Mouse (Mus musculus) lung, embryonic 15.5 days (tissue): Measurements from ENCODE around the gene Arhgap19. TPM values are rescaled to one million over a fixed set of nuclear protein-coding genes. Genes with fewer than 3 reads are reported as not detected.
A peak's percentile ranks its signal among the peaks of the same experiment; 100 is the strongest.

Source experiments
- ATAC-seq: fragments of 200-750 bp; cut with Nextera tagmentation; 2 replicates; pipeline ENCODE4 v1.8.0; 2017; ENCODE audit warnings: moderate number of reproducible peaks, borderline replicate concordance; ENCODE audit not compliant: low FRiP score, low TSS enrichment; ENCODE audit errors: extremely low read depth
- H3K27ac ChIP-seq: fragments of 300-500 bp; sonication (generic); 2 replicates; pipeline ENCODE4 v1.5.1; 2015; ENCODE audit warnings: moderate library complexity, mild to moderate bottlenecking, inconsistent platforms
- H3K27me3 ChIP-seq: fragments of 300-500 bp; sonication (generic); 2 replicates; pipeline ENCODE4 v1.6.1; 2015; ENCODE audit warnings: inconsistent platforms
- H3K36me3 ChIP-seq: fragments of 300-500 bp; sonication (generic); 2 replicates; pipeline ENCODE4 v1.6.1; 2015; ENCODE audit warnings: inconsistent platforms
- H3K4me1 ChIP-seq: fragments of 300-500 bp; sonication (generic); 2 replicates; pipeline ENCODE4 v1.6.1; 2015; ENCODE audit warnings: inconsistent platforms
- H3K4me2 ChIP-seq: fragments of 300-500 bp; sonication (generic); 2 replicates; pipeline ENCODE4 v1.6.1; 2015; ENCODE audit warnings: inconsistent platforms, mild to moderate bottlenecking, moderate library complexity
- H3K4me3 ChIP-seq: fragments of 300-500 bp; sonication (generic); 2 replicates; pipeline ENCODE4 v1.5.1; 2015; ENCODE audit warnings: mild to moderate bottlenecking, inconsistent platforms
- H3K9ac ChIP-seq: fragments of 300-500 bp; sonication (generic); 2 replicates; pipeline ENCODE4 v1.6.1; 2015; ENCODE audit warnings: inconsistent platforms
- H3K9me3 ChIP-seq: fragments of 300-500 bp; sonication (generic); 2 replicates; pipeline ENCODE4 v1.6.1; 2016; ENCODE audit warnings: inconsistent platforms
- WGBS: fragments of 180-500 bp; shearing (Covaris S2); methylation state at CpG from one replicate; pipeline ENCODE4 v1.1.7; 2015; 5-methylcytosine and 5-hydroxymethylcytosine counted together
- polyA plus RNA-seq: library from polyadenylated mRNA; unstranded; fragments of >200 nt; fragmentation: Nextera tagmentation; extraction: Ambion mirVana; gene quantifications from 2 replicates; pipeline ENCODE4 v1.2.1, GENCODE M21; 2015

Gene Arhgap19
- polyA plus RNA-seq, 1 experiment from 2014 or later = 30.8 TPM

DNA sequence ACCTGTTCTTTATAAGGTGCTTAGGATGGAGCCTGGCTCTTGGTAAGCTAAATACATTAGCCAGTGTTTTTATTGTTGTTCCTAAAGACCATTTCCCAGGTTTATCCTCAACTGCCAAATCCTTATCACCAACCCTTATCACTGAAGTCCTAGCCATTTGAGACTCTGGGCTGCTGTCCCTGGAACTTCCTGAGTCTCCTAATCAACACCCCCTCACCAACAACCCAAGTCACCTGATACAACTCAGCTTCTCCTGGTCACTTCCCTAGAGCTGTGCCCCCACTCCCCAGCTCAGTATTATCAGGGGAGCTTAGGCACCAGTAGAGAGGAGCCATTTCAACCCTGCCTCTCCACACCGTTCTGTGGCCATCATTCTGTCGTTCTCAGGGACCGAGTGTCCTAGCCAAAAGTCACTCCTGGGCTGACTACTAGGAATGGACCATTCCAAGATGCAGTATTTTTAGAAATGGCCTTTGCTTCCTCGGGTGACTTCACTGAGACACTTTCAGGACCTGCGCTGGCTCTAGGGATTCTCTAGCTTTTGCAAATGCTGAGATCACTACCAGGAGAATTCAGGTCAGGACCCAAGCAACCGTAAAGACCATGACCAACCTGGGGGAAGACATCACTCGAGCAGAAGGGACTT, 39.4 kb upstream of the Arhgap19 start:
- H3K9me3 ChIP-seq = no peaks in the 10 kb centered on the region
- WGBS = 70% methylated on average over 7 of the region's 7 CpGs
- ATAC-seq = no peak

DNA sequence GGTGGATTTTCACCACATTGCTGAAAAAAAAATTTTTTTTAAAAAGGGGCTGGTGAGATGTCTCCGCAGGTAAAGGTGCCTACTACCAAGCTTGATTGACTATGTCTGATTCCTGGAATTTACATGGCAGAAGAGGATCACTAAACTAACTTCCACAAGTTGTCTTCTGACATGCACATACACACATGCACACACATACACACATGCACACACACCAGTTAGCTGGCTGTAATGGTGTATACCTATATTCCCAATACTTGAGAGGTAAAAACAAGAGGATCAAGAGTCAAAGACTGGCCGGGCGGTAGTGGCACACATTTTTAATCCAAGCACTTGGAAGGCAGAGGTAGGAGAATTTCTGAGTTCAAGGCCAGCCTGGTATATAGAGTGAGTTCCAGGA, 37.8 kb upstream of the Arhgap19 start:
- Histone ChIP-seq H3K27me3 (peaks cover 16% of the 10 kb centered on the region; the same call in 1 of the 2 replicates), H3K4me3 (no peak overlapping the region), H3K27ac (no peak overlapping the region), H3K9ac (no peak overlapping the region), H3K4me2 (no peak overlapping the region), H3K4me1 (peaks cover 6% of the 10 kb centered on the region; the same call in 1 of the 2 replicates), H3K36me3 (no peaks in the 10 kb centered on the region), H3K9me3 (no peaks in the 10 kb centered on the region)
- whole genome bisulfite sequencing = 90% methylated on average over 3 of the region's 3 CpGs
- no peak for ATAC-seq

More for the DNA sequence above, 39.4 kb upstream of the Arhgap19 start:
- H3K4me2 ChIP-seq = no peak overlapping the region
- H3K27ac ChIP-seq = no peak overlapping the region
- no peak overlapping the region for H3K9ac ChIP-seq
- no peaks in the 10 kb centered on the region for H3K36me3 ChIP-seq
- no peak overlapping the region for H3K4me3 ChIP-seq
- H3K27me3 ChIP-seq = peaks cover 17% of the 10 kb centered on the region; the same call in 1 of the 2 replicates
- peaks cover 8% of the 10 kb centered on the region for H3K4me1 ChIP-seq

DNA sequence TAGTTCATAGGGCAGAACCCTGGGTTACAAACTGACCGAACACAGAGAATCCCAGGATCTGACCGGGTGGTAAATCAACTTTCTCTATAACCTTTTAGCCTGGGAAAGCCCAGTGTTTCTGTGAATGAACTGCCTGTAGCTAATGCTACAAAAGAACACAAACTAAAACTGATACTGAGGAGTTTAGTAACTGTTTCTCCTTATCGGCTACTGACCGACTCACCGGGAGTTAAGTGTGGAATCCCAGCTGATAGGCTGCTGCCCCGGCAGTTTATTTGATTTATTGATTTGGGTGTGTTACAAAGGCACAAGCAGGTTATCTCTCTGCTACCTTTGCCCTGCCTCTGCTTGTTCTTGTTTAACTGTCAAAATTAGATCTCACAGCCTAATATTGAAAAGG, 37.0 kb upstream of the Arhgap19 start:
- no peak overlapping the region for H3K27ac ChIP-seq
- ATAC-seq = no peak
- H3K4me1 ChIP-seq = peaks cover 6% of the 10 kb centered on the region; the same call in 1 of the 2 replicates
- H3K4me3 ChIP-seq = no peak overlapping the region
- no peak overlapping the region for H3K9ac ChIP-seq
- no peak overlapping the region for H3K4me2 ChIP-seq
- WGBS = 19% methylated on average over 6 of the region's 6 CpGs
- H3K36me3 ChIP-seq = no peaks in the 10 kb centered on the region
- H3K27me3 ChIP-seq = peaks cover 16% of the 10 kb centered on the region; the same call in 1 of the 2 replicates
- H3K9me3 ChIP-seq = no peaks in the 10 kb centered on the region

DNA sequence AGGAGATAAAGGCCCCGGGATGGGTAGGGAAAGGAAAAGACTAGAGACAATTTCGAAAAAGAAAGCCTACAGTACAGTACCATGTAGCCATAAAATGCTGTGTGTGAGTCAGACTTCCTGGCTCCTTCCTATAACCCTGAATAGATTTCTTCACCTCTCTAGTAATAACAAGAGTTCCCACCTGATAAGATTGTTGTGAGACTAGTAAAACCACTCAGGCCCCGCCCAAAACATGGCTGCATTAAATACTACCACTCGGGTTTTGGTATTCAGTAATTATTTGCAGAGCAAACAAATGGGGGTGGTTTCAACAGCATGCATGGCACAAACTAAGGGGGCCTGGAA, 36.0 kb upstream of the Arhgap19 start:
- Histone ChIP-seq H3K4me1 (peaks cover 6% of the 10 kb centered on the region; the same call in 1 of the 2 replicates), H3K4me2 (peak overlapping the region; percentile 2; the same call in 1 of the 2 replicates), H3K27me3 (peaks cover 22% of the 10 kb centered on the region; the same call in 1 of the 2 replicates), H3K4me3 (no peak overlapping the region), H3K9me3 (no peaks in the 10 kb centered on the region), H3K27ac (no peak overlapping the region), H3K36me3 (no peaks in the 10 kb centered on the region), H3K9ac (no peak overlapping the region)
- WGBS = 39% methylated on average over 4 of the region's 4 CpGs
- ATAC-seq = peak; percentile 27; the same call in 1 of the 2 replicates

DNA sequence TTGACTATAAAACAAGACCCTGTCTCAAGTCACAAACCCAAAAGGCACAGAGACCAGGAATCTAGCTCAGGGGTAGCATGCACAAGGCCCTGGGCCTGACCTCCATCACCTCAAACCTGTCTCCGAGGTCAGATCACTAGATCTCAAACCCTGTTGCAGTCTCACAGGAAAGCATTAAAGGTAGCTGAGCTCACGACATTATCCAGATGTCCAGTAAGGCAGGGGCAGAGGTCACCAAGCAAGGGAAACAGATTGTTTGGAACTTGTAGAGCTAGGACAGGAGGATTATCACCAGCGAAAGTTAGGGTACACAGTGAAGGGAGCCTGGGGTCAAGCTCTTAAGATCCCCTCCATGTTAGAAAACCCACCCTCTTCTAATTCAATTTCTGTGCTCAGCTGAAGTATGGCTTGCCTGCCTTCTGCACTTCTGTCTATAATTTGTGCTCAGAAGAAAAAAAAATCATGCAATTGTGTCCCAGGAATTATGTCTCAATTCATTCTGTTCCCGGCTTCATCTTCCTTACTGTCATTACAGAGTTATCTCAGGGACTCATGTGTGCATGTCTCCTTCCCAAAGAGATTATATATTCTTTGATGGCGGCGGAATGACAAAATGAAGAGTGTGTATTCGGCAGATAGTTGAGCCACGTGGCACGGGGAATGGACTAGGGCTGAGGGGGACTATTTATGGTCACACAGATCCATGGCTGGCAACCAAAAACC, 35.5 kb upstream of the Arhgap19 start:
- Histone ChIP-seq H3K9ac (no peak overlapping the region), H3K9me3 (no peaks in the 10 kb centered on the region), H3K36me3 (no peaks in the 10 kb centered on the region), H3K4me1 (peaks cover 6% of the 10 kb centered on the region; the same call in 1 of the 2 replicates), H3K27me3 (peaks cover 28% of the 10 kb centered on the region; the same call in 1 of the 2 replicates), H3K27ac (no peak overlapping the region), H3K4me2 (peak overlapping the region; percentile 2; the same call in 1 of the 2 replicates), H3K4me3 (no peak overlapping the region)
- WGBS = 35% methylated on average over 9 of the region's 9 CpGs
- 0 out of 2 replicates have a peak, but pooled peaks have one; percentile 5 for ATAC-seq

DNA sequence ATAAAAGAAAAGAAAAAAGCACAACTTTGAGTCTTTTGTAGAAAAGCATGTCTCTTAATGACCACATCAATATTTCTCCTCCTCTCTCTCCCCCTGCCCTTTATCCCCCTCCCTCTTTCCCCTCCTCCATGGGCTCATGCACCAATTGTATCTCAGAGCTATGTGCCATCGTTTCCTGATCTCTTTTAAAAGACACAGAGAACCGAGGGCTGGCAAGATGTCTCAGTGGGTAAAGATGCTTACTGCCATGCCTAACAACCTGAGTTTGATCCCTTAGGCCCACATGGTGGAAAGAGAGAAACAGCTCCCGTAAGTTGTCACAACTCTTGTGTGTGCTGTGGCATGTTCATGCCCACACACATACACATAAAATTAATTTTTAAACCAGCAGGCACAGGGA, 34.9 kb upstream of the Arhgap19 start:
- H3K4me2 ChIP-seq = no peak overlapping the region
- H3K9ac ChIP-seq = no peak overlapping the region
- H3K4me3 ChIP-seq = no peak overlapping the region
- H3K36me3 ChIP-seq = no peaks in the 10 kb centered on the region
- no peak for ATAC-seq
- H3K4me1 ChIP-seq = peaks cover 10% of the 10 kb centered on the region
- H3K9me3 ChIP-seq = no peaks in the 10 kb centered on the region
- H3K27me3 ChIP-seq = peaks cover 34% of the 10 kb centered on the region
- no peak overlapping the region for H3K27ac ChIP-seq
- 46% methylated on average over 3 of the region's 3 CpGs for WGBS

DNA sequence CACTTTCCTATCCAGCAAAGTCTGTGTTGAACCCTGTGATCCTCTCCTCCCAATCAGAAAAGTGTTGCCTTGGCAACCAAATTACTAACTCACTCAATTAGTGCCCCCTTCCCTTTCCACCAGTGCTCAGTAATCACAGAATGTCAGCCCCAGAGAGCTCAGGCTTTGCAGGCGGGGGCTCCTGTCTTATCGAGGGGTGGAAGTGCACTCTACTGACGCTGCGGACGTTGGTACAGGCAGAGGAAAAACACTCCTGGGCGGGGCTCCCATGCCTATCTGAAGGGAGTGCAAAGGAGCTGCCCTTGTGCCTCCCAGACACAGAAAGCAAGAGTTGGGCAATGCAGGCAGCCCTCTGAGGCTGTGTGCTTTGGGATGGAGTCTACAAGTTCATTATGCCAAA, 34.0 kb upstream of the Arhgap19 start:
- H3K9ac ChIP-seq = no peak overlapping the region
- peaks cover 42% of the 10 kb centered on the region for H3K27me3 ChIP-seq
- H3K4me3 ChIP-seq = no peak overlapping the region
- no peak overlapping the region for H3K4me2 ChIP-seq
- no peaks in the 10 kb centered on the region for H3K36me3 ChIP-seq
- H3K4me1 ChIP-seq = peaks cover 17% of the 10 kb centered on the region
- no peaks in the 10 kb centered on the region for H3K9me3 ChIP-seq
- 3% methylated on average over 6 of the region's 6 CpGs for WGBS
- H3K27ac ChIP-seq = no peak overlapping the region
- ATAC-seq = no peak

DNA sequence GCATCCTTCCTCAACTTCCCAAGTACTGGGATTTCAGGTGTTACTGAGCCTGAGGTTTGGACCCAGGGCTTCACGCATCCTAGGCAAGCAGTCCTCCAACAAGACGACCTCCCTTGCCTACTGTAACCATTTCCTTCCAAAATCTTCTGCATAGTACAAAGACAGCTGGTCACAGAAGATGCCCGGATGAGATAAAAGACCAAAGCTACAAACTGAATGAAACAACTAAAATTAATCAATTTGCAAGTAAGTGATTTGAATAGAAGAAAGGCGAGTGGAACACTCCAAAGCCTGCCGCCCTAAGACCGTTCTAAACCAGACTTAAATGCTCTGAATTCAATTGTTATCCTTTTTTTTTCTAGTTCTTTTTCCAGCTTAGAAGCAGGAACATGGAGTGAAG, 33.6 kb upstream of the Arhgap19 start:
- Histone ChIP-seq H3K4me2 (no peak overlapping the region), H3K9ac (no peak overlapping the region), H3K27ac (no peak overlapping the region), H3K27me3 (peaks cover 46% of the 10 kb centered on the region), H3K9me3 (no peaks in the 10 kb centered on the region), H3K4me1 (peaks cover 21% of the 10 kb centered on the region), H3K4me3 (no peak overlapping the region), H3K36me3 (no peaks in the 10 kb centered on the region)
- ATAC-seq = no peak
- 50% methylated on average over 6 of the region's 6 CpGs for WGBS

DNA sequence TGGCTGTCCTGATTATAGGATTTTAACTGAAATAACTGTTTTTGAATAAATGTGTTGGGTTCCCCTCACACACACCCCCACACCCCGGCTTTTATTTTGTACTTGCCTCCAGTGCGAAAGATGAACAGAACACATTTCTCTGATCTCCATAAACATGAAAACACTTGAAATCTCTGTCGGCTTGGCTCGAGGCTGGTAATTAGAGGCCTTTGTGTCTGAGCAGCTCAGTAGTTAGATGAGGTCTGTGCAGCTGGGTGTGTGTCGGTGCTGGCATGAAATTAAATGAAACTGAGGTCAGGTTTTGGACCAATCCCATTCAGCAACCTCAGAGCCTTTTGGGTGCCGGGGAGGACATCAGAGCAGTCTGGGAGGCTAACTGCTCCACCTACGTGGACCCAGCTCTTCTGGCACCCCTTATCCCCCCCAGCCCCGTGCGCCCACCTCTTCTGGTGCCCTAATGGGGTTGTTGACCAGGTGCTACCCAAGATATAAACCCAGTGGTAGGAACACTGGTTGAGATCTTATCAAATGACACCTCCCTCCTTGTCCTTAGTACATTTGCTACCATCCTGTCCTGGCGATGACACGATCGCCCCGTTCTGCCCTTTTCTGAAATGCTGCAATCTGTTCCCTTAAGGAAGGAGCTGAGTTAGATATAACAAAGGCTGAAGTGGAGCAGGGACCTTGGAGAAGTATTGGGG, 30.8 kb upstream of the Arhgap19 start:
- 79% methylated on average over 13 of the region's 13 CpGs for WGBS

DNA sequence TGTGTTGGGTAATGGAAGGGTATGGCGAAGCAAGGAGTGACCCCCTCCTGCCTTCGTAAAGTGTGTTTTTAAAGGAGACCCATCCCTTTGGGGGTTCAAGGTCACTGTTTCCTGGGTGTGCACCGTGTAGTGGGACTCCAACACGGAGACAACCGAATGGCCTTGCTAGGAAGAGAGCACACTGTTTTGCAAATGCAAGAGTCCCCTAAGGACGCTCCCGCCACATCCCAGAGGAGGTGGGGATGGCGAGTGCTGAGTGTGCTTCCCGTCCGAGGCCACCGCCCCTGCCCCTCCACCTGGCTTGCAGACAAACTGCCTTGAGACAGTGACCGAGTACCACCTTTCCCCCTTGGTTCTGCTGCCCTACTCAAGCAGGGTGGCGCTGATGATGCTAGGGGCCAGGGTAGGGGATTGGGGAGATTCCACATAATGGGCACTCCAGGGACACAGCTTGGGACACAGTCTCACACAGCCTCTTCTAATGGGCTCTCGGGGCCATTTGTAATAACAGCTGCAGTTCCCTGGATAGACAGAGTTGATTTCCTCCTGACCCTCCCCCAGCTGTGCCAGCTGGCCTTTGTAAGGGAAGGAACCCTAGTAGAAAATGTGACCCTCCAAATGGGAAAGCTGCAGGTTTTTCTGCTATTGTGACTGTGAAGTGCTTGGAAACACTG, 30.0 kb upstream of the Arhgap19 start:
- H3K27ac ChIP-seq = no peak overlapping the region
- H3K4me1 ChIP-seq = peaks cover 19% of the 10 kb centered on the region
- no peaks in the 10 kb centered on the region for H3K36me3 ChIP-seq
- no peaks in the 10 kb centered on the region for H3K9me3 ChIP-seq
- WGBS = 15% methylated on average over 14 of the region's 14 CpGs
- H3K4me3 ChIP-seq = peak overlapping the region; percentile 68
- peak overlapping the region; percentile 99 for H3K4me2 ChIP-seq
- peaks cover 37% of the 10 kb centered on the region for H3K27me3 ChIP-seq
- no peak overlapping the region for H3K9ac ChIP-seq
- no peak for ATAC-seq

More for the DNA sequence above, 30.8 kb upstream of the Arhgap19 start:
- Histone ChIP-seq H3K4me3 (no peak overlapping the region), H3K4me1 (peaks cover 25% of the 10 kb centered on the region), H3K27me3 (peaks cover 37% of the 10 kb centered on the region), H3K36me3 (no peaks in the 10 kb centered on the region), H3K9me3 (no peaks in the 10 kb centered on the region), H3K9ac (no peak overlapping the region), H3K27ac (no peak overlapping the region), H3K4me2 (no peak overlapping the region)
- no peak for ATAC-seq

DNA sequence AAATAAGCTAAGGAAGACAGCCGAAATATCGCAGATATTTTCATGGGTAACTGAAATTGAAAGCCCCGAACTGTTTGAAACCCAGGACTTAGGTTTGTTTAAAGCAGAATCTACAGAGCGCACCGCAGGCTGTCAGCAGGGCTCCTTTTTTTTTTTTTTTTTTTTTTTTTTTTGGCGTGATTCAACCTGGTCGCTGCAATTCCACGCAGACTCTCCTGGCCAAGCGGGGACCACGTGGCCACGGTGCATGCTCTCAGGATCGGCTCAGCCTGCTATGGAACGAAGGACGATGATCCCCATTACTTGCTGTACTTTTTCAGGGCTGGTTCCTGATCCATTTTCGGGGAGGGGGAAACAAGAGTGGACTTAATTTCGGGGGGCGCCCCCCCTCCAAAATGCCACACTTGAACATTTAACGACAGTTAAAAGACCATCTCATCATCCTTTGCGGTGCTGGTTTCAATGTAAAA, 29.3 kb upstream of the Arhgap19 start:
- peak overlapping the region; percentile 99 for H3K4me2 ChIP-seq
- ATAC-seq = no peak
- H3K27ac ChIP-seq = no peak overlapping the region
- peaks cover 19% of the 10 kb centered on the region for H3K4me1 ChIP-seq
- peak overlapping the region; percentile 55 for H3K9ac ChIP-seq
- H3K36me3 ChIP-seq = no peaks in the 10 kb centered on the region
- H3K9me3 ChIP-seq = no peaks in the 10 kb centered on the region
- peak overlapping the region; percentile 68 for H3K4me3 ChIP-seq
- H3K27me3 ChIP-seq = peaks cover 37% of the 10 kb centered on the region
- WGBS = 2% methylated on average over 19 of the region's 19 CpGs
